Mouse (Mus musculus) heart, embryonic 12.5 days (tissue): ENCODE measurements around the gene 5830411N06Rik. TPM values are rescaled to one million over a fixed set of nuclear protein-coding genes. Genes with fewer than 3 reads are reported as not detected.

Source experiments
- polyA plus RNA-seq: library from polyadenylated mRNA; unstranded; fragments of >200 nt; fragmentation: Nextera tagmentation; extraction: Ambion mirVana; gene quantifications from 2 replicates; pipeline ENCODE4 v1.2.1, GENCODE M21; 2016

The 5830411N06Rik gene
- polyA plus RNA-seq, 1 experiment from 2014 or later, result not detected

Other genes starting within 250 kb of the 5830411N06Rik start
- 30.9 and 37.1 TPM in 2 replicates for gene Zfp511, start 210.9 kb upstream of the 5830411N06Rik start, polyA plus RNA-seq
- gene Tubgcp2, start 210.6 kb upstream of the 5830411N06Rik start, polyA plus RNA-seq, result 41.4 and 41.7 TPM in 2 replicates
- not detected in 2 replicates for gene Msx3, start 198.2 kb upstream of the 5830411N06Rik start, polyA plus RNA-seq
- gene Caly, start 164.7 kb upstream of the 5830411N06Rik start, polyA plus RNA-seq, result 0.36 and 0.59 TPM in 2 replicates
- gene Prap1, start 153.9 kb upstream of the 5830411N06Rik start, polyA plus RNA-seq, result 0.44 TPM in 1 of 2 replicates, not detected in the other
- gene Fuom, start 144.8 kb upstream of the 5830411N06Rik start, polyA plus RNA-seq, result 75.4 and 83.0 TPM in 2 replicates
- 14.5 and 16.3 TPM in 2 replicates for gene Paox, start 131.5 kb upstream of the 5830411N06Rik start, polyA plus RNA-seq
- gene Echs1, start 130.8 kb upstream of the 5830411N06Rik start, polyA plus RNA-seq, result 174 and 176 TPM in 2 replicates
- gene Mtg1, start 109.7 kb upstream of the 5830411N06Rik start, polyA plus RNA-seq, result 28.3 and 28.9 TPM in 2 replicates
- 0.08 TPM in 1 of 2 replicates, not detected in the other for gene Sprn, start 92.4 kb upstream of the 5830411N06Rik start, polyA plus RNA-seq
- not detected in 2 replicates for gene Olfr522, start 82.5 kb upstream of the 5830411N06Rik start, polyA plus RNA-seq
- gene Olfr523, start 74.1 kb upstream of the 5830411N06Rik start, polyA plus RNA-seq, result not detected in 2 replicates
- gene Olfr524, start 41.3 kb upstream of the 5830411N06Rik start, polyA plus RNA-seq, result not detected in 2 replicates
- not detected in 2 replicates for gene Cd163l1, start 29.0 kb upstream of the 5830411N06Rik start, polyA plus RNA-seq
- not detected in 2 replicates for gene Olfr525, start 73.6 kb downstream of the 5830411N06Rik start, polyA plus RNA-seq
- gene Olfr527, start 86.7 kb downstream of the 5830411N06Rik start, polyA plus RNA-seq, result not detected in 2 replicates
- not detected in 2 replicates for gene Olfr60, start 114.4 kb downstream of the 5830411N06Rik start, polyA plus RNA-seq
- not detected in 2 replicates for gene Olfr530, start 129.0 kb downstream of the 5830411N06Rik start, polyA plus RNA-seq
- gene Olfr531, start 155.6 kb downstream of the 5830411N06Rik start, polyA plus RNA-seq, result not detected in 2 replicates
- not detected in 2 replicates for gene Olfr532, start 174.4 kb downstream of the 5830411N06Rik start, polyA plus RNA-seq
- gene Olfr533, start 216.1 kb downstream of the 5830411N06Rik start, polyA plus RNA-seq, result not detected in 2 replicates
- not detected in 2 replicates for gene Olfr535, start 236.9 kb downstream of the 5830411N06Rik start, polyA plus RNA-seq